Mouse (Mus musculus) brown adipose tissue, adult 24 weeks (tissue): Measurements from ENCODE around the gene Akap13. TPM values are rescaled to one million over a fixed set of nuclear protein-coding genes. Genes with fewer than 3 reads are reported as not detected.

ENCODE experiments used
- H3K27ac ChIP-seq: fragments of 200-500 bp; replicated peaks from 2 replicates; pipeline ENCODE4 v1.5.1; 2012; ENCODE audit warnings: low read depth, mild to moderate bottlenecking, low read length
- H3K4me1 ChIP-seq: fragments of 200-500 bp; 2 replicates; pipeline ENCODE4 v1.6.1; 2012; ENCODE audit warnings: low read length, mixed read lengths; ENCODE audit not compliant: control insufficient read depth, insufficient read depth, insufficient read length
- H3K4me3 ChIP-seq: fragments of 200-500 bp; 2 replicates; pipeline ENCODE4 v1.5.1; 2012; ENCODE audit warnings: low read depth, mild to moderate bottlenecking, low read length, moderate library complexity; ENCODE audit not compliant: insufficient read depth
- polyA plus RNA-seq: library from polyadenylated mRNA; stranded (reverse); fragments of >200 nt; gene quantifications from 2 replicates; pipeline ENCODE4 v1.2.4, GENCODE M21; 2012; ENCODE audit not compliant: missing spikeins, insufficient read depth, insufficient read length

Akap13 gene
- polyA plus RNA-seq, 1 experiment: 24.8 TPM

DNA sequence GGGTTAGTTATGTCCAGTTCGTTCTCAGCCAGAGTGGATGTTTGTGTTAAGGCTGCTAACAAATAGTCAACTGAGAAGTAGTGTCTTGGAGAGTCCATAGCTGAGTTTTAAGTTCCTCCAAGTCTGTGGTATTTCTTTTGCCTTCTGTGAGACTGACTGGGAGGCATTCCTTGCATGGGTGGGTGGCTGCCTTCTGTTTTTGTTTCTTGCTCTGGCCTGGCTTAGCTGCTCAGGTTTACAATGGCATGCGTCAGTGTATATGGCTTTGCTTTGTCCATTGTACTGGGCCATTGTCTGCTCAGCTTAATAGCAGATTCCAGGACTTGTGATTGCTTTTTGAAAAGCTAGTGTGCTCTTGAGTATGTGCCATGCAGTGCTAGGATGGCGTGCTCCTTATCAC is 65.9 kb downstream of the Akap13 start:
- H3K27ac ChIP-seq: no peak overlapping the region
- peaks cover 8% of the 10 kb centered on the region for H3K4me1 ChIP-seq
- H3K4me3 ChIP-seq: no peak overlapping the region

DNA sequence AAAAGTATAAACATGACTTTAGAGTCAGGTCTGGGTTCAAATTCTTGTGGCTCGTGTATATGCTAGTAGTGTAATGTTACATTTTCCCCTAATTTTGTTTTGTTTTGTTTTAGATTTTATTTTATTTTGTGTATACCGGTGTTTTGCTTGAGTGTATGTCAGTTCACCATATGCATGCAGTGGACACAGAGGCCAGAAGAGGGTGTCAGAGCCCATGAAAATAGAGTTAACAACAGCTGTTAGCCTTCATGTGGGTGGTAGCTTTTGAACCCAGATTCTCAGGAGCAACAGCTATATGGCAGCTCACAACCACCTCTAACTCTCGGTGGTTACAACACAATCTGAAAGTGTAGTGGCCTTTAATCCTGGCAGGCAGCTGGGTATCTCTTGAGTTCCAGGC is 66.9 kb downstream of the Akap13 start:
- H3K4me3 ChIP-seq: no peak overlapping the region
- H3K4me1 ChIP-seq: peaks cover 6% of the 10 kb centered on the region; the same call in 1 of the 2 replicates
- H3K27ac ChIP-seq: no peak overlapping the region

DNA sequence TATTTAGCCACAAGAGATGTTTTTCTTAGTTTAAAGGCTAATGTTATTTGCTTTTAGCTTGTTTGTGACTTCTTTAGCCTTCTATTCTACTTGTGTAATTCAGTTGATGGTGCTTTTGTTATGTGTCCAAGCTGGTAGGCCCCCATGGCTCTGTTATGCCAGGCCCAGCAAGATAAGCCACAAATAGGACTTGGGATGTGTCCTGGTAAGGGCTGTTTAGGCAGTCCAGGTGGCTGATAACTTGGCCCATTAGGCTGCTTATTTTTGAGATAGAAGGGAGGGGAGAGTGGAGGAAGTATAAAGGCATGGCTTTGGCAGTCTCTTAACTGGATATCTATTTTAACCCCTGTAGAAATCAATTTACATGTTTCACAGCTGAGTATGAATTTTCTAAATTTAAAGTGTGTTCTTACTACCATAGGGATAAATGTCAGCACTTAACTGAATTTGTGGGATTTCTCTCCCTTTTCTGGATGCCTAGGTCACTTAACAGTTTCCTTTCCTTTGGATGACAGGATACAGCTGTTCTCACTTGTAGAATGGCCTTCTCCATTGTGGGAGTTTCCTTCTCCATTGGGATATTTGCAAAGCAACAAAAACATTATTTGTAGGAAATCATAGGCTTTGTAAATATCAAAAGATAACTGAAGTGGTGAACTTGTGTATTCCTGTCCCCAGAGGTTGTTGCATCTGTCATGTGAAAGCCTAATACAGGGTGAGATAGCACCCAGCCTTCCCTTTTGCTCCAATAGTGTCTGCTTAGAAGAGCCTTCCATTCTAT is 69.6 kb downstream of the Akap13 start:
- H3K27ac ChIP-seq: no peak overlapping the region
- H3K4me3 ChIP-seq: no peak overlapping the region
- peaks cover 8% of the 10 kb centered on the region; the same call in 1 of the 2 replicates for H3K4me1 ChIP-seq

DNA sequence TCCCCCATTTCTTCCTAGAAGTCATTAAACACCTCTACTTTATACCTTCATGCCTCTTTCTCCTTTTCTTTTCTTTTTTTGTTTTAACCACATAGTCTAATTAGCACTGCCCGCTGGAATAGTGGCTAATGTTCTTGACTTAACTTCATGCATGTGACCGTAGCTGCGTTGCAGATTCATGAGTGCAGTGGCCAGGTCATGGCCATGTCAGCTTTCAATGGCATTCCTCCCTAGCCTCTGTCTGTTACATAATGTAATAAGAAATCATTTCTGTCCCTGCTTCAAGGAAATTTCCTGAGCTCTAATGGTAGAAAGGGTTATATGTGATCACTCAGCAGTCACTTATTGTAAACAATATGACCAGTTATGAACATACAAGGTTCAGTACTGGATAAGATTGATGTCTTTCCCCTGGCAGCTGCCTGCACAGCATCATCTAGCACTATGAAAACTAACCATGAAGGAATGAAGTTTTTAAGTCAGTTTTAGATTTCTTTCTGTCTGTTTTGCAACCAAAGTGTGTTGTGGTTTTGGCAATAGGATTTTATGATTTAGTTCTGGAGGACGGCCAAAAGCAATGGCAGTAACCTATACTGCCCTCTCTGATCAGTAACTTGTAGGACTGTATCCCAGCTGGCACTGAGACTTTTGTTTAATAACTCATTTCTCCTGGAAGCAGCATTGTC is 70.5 kb downstream of the Akap13 start:
- Histone ChIP-seq H3K4me3 (no peak overlapping the region), H3K27ac (no peak overlapping the region), H3K4me1 (peaks cover 8% of the 10 kb centered on the region; the same call in 1 of the 2 replicates)

DNA sequence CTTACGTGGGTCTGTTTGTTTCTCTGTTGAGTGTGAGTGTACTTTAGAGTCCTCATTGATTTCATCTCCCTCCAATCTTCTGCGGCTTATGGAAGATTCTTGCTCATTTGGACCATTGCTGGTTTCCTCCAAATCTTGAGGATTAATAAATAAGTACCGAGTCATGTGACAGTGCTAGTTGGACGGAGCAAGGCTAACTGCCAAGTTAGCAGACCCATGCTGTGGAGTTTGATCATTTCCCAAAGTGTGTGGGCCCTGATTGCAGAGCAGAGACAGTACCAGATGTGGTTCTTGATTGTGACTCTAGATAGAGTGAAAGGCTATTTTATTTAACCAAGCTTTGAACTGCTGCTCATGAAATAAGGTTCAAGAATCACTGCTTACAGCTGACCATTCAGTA is 73.4 kb downstream of the Akap13 start:
- H3K4me3 ChIP-seq: no peak overlapping the region

DNA sequence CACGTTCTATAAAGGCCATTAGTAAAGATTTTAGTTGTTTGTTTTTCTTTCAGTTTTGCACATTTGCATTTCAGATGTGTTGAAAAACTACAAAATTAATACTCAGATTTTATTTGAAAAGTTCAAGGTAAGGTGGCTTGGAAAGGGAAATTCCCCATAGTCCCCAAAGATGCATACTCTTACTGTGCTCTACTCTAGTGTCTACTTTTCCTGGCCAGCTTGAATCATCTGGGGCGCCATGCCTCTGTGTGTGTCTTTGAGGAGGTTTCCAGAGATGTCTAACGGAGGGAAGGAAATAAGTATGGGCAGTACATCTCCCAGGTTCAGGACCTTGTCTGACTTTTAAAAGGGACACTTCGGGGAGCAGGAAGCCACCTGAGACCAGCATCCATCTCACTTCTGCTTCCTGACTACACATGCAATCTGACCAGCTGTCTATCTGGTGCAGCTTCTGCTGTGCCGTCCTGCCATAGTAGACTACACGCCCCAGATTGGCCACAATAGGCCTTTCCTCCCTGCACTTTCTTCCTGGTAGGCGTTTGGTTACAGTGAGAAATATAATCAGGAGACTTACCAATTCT is 74.6 kb downstream of the Akap13 start:
- Histone ChIP-seq H3K27ac (no peak overlapping the region), H3K4me1 (peaks cover 8% of the 10 kb centered on the region; the same call in 1 of the 2 replicates), H3K4me3 (no peak overlapping the region)

More for the DNA sequence above, 73.4 kb downstream of the Akap13 start:
- Histone ChIP-seq H3K27ac (no peak overlapping the region), H3K4me1 (peaks cover 8% of the 10 kb centered on the region; the same call in 1 of the 2 replicates)

DNA sequence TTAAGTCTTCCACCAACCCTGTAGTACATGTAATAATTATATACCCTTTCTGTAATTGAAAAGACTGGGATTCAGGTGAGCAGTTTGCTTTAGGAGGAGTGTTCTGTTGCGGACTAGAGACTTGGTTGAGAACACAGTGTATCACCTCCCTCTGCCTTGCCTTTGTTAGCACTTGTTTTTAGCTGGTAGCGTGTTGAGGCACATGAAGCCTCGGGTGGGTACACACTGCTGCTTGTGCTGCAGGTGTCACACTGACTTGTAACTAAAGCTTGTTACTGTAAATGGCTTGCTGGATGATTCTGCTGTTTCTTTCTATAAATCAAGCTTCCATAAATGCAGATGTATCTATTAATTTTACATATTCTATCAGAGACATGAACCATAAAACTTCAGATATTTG is 75.3 kb downstream of the Akap13 start:
- peaks cover 8% of the 10 kb centered on the region; the same call in 1 of the 2 replicates for H3K4me1 ChIP-seq

DNA sequence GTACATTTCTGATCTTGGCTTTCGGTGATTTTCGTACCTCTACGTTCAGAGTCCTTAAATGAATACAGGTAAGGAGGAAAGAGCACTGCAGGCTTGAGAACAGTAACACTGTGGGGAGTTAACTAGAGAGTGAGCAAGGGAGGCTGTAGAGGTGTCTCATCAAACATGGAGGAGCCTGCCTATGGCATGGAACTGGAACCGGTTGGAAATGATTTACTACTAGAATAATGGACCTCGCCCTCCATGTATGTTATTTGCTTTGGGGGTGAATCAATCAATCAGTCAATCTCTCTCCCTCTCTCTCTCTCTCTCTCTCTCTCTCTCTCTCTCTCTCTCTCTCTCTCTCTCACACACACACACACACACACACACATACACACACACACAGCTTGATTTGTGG is 77.7 kb downstream of the Akap13 start:
- Histone ChIP-seq H3K4me3 (no peak overlapping the region), H3K4me1 (no peaks in the 10 kb centered on the region), H3K27ac (no peak overlapping the region)

More for the DNA sequence above, 75.3 kb downstream of the Akap13 start:
- no peak overlapping the region for H3K4me3 ChIP-seq
- H3K27ac ChIP-seq: no peak overlapping the region

DNA sequence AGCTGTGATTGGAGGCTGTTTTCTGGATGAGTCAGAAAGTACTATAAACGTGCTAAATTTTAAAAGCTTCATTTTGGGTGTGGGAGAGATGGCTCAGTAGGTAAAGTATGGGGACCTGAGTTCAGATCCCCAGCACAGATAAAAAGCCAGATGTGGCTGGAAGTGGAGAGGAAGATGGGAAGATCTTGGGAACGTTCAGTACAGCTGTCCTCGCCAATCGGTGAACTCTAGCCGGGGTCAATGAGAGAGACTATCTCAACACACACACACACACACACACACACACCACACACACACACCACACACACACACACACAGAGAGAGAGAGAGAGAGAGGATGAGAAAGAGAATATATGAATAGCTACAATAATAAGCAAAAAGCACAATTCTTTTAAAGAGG is 81.0 kb downstream of the Akap13 start:
- Histone ChIP-seq H3K4me1 (no peaks in the 10 kb centered on the region; the same call in 1 of the 2 replicates), H3K27ac (no peak overlapping the region), H3K4me3 (no peak overlapping the region)

DNA sequence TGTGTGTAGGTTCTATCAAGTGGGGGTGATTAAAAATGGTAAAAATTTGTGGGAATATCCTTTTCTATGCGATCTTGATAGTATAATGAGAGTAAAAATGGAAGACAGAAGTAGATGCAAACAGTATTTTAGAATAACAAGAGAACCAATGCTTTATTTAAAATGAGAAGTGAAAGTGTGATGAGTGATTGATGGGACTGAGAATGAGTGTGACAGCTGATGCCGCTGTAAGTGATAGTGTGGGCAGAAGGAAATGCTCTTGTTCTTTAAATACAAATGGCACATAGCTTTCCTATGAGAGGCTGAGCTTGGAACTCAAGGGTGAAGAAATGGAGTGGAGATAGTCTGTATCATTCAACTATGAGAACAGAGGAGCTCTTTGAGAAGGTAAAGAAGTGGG is 82.2 kb downstream of the Akap13 start:
- no peak overlapping the region for H3K4me3 ChIP-seq
- H3K4me1 ChIP-seq: no peaks in the 10 kb centered on the region; the same call in 1 of the 2 replicates
- no peak overlapping the region for H3K27ac ChIP-seq

DNA sequence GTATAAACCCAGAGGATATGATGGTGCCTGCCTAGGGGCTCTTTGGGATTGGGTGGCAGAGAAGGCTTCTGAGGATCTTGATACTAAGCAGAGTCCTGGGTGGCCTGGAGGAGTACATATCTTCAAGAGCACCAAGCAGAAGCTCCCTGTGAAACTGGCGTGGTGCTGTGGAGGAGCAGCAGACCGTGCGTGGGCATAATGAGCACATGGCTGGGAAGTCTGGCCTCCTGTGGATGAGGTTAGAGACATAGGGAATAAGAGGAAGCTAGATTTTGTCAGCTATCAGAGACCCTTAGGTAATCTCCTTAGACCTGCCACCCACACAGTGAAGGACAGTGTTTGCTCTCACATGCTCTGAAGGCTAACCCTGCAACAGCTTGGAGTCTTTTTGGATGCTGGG is 83.2 kb downstream of the Akap13 start:
- H3K4me3 ChIP-seq: no peak overlapping the region
- no peak overlapping the region for H3K27ac ChIP-seq
- no peaks in the 10 kb centered on the region; the same call in 1 of the 2 replicates for H3K4me1 ChIP-seq

DNA sequence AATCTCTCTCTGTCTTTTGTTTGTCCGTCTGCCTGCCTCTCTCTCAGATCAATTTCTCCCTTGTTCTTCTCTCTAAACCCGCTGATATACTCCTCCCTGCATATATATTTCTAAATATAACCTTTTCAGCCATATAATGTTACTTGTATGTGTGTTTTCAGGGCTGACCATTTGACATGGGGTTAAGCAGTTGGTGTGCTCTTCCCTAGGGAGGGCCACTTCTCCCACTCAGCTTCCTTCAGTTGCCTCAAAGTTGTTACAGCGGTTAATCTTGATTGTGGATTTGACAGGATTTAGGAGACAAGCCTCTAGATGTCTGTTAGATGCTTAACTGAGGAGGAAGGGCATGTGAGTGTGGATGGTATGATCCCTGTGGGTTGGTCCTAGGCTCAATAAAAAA is 83.8 kb downstream of the Akap13 start:
- Histone ChIP-seq H3K27ac (no peak overlapping the region), H3K4me1 (no peaks in the 10 kb centered on the region; the same call in 1 of the 2 replicates), H3K4me3 (no peak overlapping the region)

DNA sequence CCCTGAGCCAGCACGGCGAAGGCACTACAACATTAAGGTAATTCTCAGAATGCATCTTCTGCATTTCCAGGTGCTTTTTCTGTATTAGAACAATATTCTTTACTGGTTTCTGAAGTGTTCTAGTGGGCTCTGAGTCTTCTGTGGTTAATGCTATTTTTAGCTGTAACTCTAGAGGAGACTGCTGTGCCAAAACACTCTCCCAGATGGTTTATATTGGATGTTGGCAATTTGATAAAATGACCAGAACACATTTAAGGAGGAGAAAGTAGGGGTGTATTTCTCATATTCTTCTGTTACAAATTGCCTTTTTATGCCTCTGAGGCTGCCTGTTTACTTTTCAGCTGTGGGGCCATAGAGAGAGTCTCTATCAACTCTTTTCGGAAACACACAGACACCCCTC is 94.5 kb downstream of the Akap13 start:
- no peak overlapping the region for H3K4me3 ChIP-seq
- H3K4me1 ChIP-seq: no peaks in the 10 kb centered on the region
- H3K27ac ChIP-seq: no peak overlapping the region

DNA sequence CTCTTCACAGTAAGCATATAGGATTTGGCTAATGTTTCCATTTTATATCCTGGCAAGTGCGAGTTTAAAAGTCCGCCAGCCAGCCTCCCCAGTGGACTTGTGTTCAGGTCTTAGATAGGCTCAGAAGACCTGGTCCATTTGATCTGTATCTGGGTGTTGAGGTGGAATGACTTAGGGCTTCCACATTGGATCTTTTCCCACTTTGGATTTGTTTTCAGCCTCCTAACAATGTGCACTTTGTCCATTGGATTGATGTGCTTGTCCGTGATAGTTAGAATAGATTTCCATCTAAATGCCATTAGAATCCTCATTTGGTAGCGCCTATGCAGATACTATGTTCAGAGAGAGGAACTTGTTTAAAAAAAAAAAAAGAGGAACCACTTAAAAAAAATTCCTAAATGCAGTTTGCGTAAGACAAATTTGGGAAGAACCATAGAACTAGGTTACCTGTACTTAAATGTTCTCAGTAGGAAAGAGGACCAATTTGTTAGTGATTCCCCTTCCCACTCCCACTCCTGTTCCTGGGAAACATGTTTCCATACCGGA is 95.5 kb downstream of the Akap13 start:
- Histone ChIP-seq H3K4me3 (no peak overlapping the region), H3K4me1 (no peaks in the 10 kb centered on the region), H3K27ac (no peak overlapping the region; the same call in 1 of the 2 replicates)

DNA sequence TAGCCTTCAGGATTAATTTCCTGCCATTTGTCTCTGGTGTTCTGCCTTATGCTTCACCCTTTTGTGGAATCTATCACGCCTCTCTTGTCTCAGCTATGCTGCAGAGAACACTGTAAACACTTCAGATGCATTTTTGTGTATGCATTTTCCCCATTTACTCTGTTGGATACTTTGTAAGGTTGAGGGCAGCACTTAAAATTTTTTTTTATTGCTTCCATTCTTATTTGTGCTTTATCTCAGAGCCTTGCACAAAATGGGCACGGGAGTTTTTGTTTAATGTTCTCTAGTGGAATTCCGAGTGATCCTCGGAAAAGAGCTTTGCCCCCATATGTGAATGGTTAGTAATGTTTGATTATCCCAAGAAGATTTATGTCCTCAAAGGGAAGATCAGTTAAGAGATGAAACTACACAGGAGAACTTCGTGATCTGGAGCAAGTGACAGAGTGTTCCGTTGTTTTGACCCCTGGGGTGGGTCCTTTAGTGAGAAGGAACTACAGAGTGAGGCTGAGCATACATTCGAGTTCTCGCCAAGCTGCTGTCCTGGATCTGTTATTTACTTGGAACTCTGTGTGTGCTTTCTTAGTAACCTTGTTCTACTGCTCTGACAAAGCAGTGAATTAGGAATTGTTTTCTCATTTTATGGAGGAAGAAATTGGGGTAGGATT is 97.8 kb downstream of the Akap13 start:
- H3K27ac ChIP-seq: no peak overlapping the region
- H3K4me1 ChIP-seq: no peaks in the 10 kb centered on the region
- no peak overlapping the region for H3K4me3 ChIP-seq
